Mouse (Mus musculus) neutrophil, adult 83 days (primary cell): ENCODE data around the gene 9930111J21Rik1. TPM values are rescaled to one million over a fixed set of nuclear protein-coding genes. Genes with fewer than 3 reads are reported as not detected.

Experiments used
- total RNA-seq, 2 experiments: library from RNA; stranded (reverse); gene quantifications; one replicate each; pipeline ENCODE4 v1.2.4; 2023

9930111J21Rik1 gene
- 10 to 100 TPM; 30.9 to 31.8 TPM for total RNA-seq

DNA sequence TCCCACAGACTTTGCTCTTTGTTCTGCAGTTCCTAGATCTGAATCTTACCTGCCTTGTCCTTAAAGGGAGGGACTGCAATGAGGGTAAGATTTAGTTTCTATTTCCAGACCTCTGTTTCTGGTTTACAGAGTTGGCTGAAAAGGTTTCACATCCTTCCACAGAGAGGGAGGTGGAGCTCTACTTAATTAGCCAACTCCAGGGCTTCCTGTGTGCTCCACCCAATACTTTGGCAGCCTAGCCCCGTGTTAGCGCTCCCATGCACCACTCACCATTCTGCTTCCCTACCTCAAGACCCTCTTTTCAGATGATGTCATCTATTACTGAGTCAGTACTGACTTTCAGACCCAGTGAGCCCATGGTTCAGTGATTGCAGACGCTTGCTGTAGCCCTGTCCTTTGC is at the start of gene 9930111J21Rik1:
Gene 9930111J21Rik1 (minus strand): TSS at position 148 of the 400 bp plus-strand sequence.

DNA sequence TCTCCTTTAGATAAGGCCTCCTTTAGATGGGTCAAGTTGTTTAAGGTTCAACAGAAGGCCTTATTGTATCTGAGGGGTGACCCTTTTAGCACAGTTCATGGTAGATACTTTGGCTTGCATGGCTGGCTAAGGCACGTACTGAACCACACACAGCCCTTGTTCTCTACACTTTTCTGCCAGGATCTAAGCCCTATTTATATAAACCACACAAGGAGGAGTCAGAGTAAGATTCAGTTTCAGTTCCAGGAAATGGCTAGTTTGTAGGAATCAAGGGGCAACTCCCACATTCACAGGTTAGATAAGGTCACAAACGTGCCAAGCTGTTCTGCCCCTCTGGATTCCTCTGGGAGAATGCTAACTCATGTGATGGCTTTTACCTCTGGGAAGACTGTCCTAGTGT is 14.8 kb upstream of the 9930111J21Rik1 start, which contains the start of gene Tgtp1:
Gene Tgtp1 (minus strand): TSS at position 155 of the 400 bp plus-strand sequence.

DNA sequence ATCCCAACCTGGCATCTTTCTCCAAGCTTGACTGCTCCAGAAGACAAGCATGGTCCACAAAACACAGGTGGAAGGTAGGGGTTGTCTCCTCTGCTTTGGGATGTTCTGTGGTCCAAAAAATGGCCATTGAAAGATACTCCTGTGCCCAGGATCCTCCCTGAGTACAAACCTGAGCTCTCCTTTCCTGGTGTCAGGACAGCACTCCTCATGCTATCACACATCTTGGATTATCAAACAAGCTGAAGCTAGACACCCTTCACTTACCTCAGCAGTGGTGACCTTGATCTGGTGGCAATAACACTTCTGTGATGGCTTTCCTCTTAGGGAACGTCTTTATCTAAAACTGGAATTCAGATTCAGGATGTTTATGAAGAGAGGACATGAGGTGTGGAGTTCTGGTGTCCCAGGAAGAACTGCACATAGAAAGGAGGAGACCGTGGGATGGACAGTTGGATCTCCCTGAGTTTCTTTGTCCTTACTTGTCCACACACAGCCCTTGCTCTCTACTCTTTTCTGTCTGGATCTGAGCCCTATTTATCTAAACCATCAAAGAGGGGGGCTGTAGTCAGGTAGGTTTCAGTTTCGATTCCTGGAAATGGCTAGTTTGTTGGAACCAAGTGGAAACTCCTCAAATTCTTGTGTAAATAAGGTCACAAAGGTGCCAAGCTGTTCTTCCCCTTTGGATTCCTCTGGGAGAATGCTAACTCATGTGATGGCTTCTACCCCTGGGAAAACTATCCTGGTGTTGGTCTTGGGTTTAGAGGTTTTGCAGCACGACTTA is 12.7 kb upstream of the 9930111J21Rik1 start, which contains the start of gene Gm12185:
Gene Gm12185 (minus strand): TSS at position 487 of the 781 bp plus-strand sequence.

DNA sequence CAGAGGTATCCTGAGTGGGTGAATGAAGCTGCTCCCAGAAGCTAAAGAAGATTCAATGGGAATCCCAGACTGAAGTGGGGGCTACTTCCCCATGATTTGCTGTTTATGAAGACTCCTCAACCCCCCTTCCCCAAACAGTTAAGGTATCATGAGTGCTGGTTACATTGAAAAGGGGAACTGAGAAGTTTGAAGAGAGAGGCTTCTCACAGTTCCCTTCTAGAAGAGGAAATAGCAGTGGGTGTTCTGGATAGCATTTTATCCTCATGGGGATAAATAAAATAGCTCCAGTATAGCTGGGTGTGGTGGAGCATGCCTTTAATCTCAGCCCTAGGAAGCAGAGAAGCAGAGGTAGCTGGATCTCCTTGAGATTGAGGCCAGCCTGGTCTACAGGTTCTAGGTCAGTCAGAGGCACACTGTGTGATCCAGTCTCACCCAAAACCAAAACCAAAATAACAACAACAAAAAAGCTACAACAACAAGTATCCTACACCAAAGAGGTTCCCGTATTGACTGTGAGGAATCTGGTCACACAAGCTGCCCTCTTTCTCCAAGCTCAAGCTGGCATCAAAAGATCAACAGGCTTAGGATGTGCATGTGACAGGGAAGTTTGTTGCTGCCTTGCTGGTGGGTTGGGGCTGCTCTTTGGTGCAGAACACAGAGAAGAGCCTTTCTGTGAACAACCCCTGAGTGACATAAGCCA is 808 bp downstream of the 9930111J21Rik1 start, which contains the start of gene Olfr56:
Gene Olfr56 (plus strand): TSS at position 650 of the 700 bp plus-strand sequence.

DNA sequence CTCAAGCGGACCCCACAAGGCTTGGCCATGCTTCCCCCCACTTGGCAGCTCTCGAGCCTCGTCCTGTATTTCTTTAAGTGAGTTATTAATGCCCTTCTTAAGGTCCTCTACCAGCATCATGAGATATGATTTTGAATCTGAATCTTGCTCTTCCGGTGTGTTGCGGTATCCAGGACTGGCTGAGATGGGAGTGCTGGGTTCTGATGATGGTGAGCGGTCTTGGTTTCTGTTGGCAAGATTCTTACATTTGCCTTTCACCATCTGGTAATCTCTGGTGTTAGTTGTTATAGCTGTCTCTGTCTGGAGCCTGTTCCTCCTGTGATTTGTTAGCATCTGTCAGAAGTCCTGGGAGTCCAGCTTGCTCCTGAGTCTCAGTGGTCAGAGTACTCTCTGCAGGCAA is 33.1 kb downstream of the 9930111J21Rik1 start, which contains the start of gene Psme2b:
Gene Psme2b (minus strand): TSS at position 101 of the 400 bp plus-strand sequence.

DNA sequence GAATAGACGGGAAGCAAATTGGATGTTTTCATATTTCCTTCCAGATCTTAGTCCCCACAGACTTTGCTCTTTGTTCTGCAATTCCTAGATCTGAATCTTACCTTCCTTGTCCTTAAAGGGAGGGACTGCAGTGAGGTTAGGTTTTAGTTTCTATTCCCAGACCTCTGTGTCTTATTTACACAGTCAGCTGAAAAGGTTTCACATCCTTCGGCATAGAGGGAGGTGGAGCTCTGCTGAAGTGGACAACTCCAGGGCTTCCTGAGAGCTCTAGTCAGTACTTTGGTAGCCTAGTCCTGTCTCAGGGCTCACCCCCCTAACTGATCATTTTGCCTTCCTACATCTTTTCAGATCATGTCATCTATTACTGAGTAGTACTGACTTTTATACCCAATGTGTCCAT is 77.2 kb downstream of the 9930111J21Rik1 start, which contains the start of gene Gm5431:
Gene Gm5431 (minus strand): TSS at position 194 of the 400 bp plus-strand sequence.

Other genes starting within 250 kb of the 9930111J21Rik1 start
- gene Rack1, start 179.1 kb downstream of the 9930111J21Rik1 start, total RNA-seq = 100 to 1,000 TPM; 562 to 593 TPM
- gene Trim41, start 162.0 kb downstream of the 9930111J21Rik1 start, total RNA-seq = 10 to 100 TPM; 45.2 to 45.4 TPM
- under 1 TPM; 0.42 to 0.60 TPM for gene Trim7, start 153.3 kb downstream of the 9930111J21Rik1 start, total RNA-seq
- 1 to 10 TPM; 1.2 to 2.0 TPM for gene Gm12184, start 152.7 kb downstream of the 9930111J21Rik1 start, total RNA-seq
- gene Irgm1, start 107.7 kb downstream of the 9930111J21Rik1 start, total RNA-seq = 10 to 100 TPM; 14.0 to 19.8 TPM
- 1 to 10 TPM; 3.7 to 4.7 TPM for gene Gm5431, start 77.2 kb downstream of the 9930111J21Rik1 start, total RNA-seq
- gene Psme2b, start 33.2 kb downstream of the 9930111J21Rik1 start, total RNA-seq = 10 to 100 TPM; 12.7 to 18.6 TPM
- gene Olfr56, start 509 bp downstream of the 9930111J21Rik1 start, total RNA-seq = under 1 TPM; 0.11 to 0.40 TPM
- gene Gm12185, start 12.8 kb upstream of the 9930111J21Rik1 start, total RNA-seq = 1 to 10 TPM; 1.4 to 1.6 TPM
- gene Tgtp1, start 14.8 kb upstream of the 9930111J21Rik1 start, total RNA-seq = 1 to 10 TPM in 1 of 2 experiments, under 1 TPM in 1; 0.40 to 1.4 TPM
- 10 to 100 TPM; 40.2 to 41.2 TPM for gene 9930111J21Rik2, start 71.8 kb upstream of the 9930111J21Rik1 start, total RNA-seq
- gene Tgtp2, start 84.8 kb upstream of the 9930111J21Rik1 start, total RNA-seq = 1 to 10 TPM in 1 of 2 experiments, under 1 TPM in 1; 0.46 to 1.5 TPM
- 10 to 100 TPM; 17.0 TPM for gene Ifi47, start 97.2 kb upstream of the 9930111J21Rik1 start, total RNA-seq
- gene Olfr1396, start 135.5 kb upstream of the 9930111J21Rik1 start, total RNA-seq = not detected
- not detected for gene Olfr1395, start 162.9 kb upstream of the 9930111J21Rik1 start, total RNA-seq
- not detected for gene Olfr1394, start 175.0 kb upstream of the 9930111J21Rik1 start, total RNA-seq
- gene Btnl9, start 207.8 kb upstream of the 9930111J21Rik1 start, total RNA-seq = 1 to 10 TPM; 2.1 to 2.4 TPM
- 10 to 100 TPM; 44.4 to 46.3 TPM for gene Zfp62, start 223.9 kb upstream of the 9930111J21Rik1 start, total RNA-seq